In genomic region chr6:120103104-120103503, GRCm38 (mm10) we compare ENCODE assay signal across 36 mouse cellular contexts. TPM values are rescaled to one million over a fixed set of nuclear protein-coding genes. Genes with fewer than 3 reads are reported as not detected.
DNase-seq lines count a peak whose midpoint lies in the region; TF ChIP-seq lines count a peak whose summit lies in the region.
"Had no signal": no experiment of that assay in that cellular context is flagged by ENCODE, and none has a peak within 500 bp of the region (broad histone marks: within the 10 kb centered on the region; RNA-seq: fewer than 3 reads in every experiment).

No protein-coding gene starts in this region.

- peaks cover 23 to 82% of the 10 kb centered on the region in 2 experiments for H3K4me1 ChIP-seq in CH12.LX (ENCODE audit: control insufficient read depth in 1 of 2, insufficient read depth in 2 of 2)
- H3K4me1 ChIP-seq: forebrain, embryonic 12.5 days; hindbrain, embryonic 12.5 days had no signal

- H3K27me3 ChIP-seq in CH12.LX (replicated peaks) = no peaks in the 10 kb centered on the region
- H3K27me3 ChIP-seq: forebrain, embryonic 12.5 days; hindbrain, embryonic 12.5 days had no signal

- TF ChIP-seq RAD21 in CH12.LX (IDR thresholded peaks at IDR 0.05; ENCODE audit: low read depth, low read length) = no peak

- H3K9me3 ChIP-seq in CH12.LX (replicated peaks; ENCODE audit: low read length) = peaks cover 5% of the 10 kb centered on the region
- H3K9me3 ChIP-seq: forebrain, embryonic 12.5 days; G1E; hindbrain, embryonic 12.5 days had no signal

- dilution Hi-C loops in CH12.LX (cut with MboI; ENCODE audit: extremely low pct_ligation_motif_present, extremely low pct_unique_long_range_greater_than_20kb, low sequenced_read_pairs) = no loop called here

- in situ Hi-C loops in CH12.LX (cut with MboI; ENCODE audit: low pct_ligation_motif_present, low pct_unique_long_range_greater_than_20kb, low sequenced_read_pairs) = no loop called here

- TF ChIP-seq POLR2A in CH12.LX (IDR thresholded peaks at IDR 0.05; ENCODE audit: low read depth, low read length) = no peak

- no peak for TF ChIP-seq CTCF in CH12.LX (conservative IDR thresholded peaks at IDR 0.05 in 1 of 2, IDR thresholded peaks at IDR 0.05 in 1 of 2; ENCODE audit: low read depth in 2 of 2, low read length in 2 of 2)

- H3K9ac ChIP-seq in CH12.LX (ENCODE audit: insufficient read depth, low read depth) = no peak overlapping the region
- H3K9ac ChIP-seq: forebrain, embryonic 12.5 days; forebrain, postnatal 0 days; hindbrain, embryonic 12.5 days; liver, embryonic 14.5 days had no signal

- H3K4me3 ChIP-seq in CH12.LX (replicated peaks in 1 of 3; ENCODE audit: low read depth in 2 of 3, low read length in 2 of 3, poor library complexity in 1 of 3) = no peak overlapping the region
- H3K4me3 ChIP-seq: erythroblast, embryonic 14.5 days; forebrain, embryonic 12.5 days; hindbrain, embryonic 12.5 days; left cerebral cortex, adult 2 months had no signal

- H3K79me2 ChIP-seq in CH12.LX (replicated peaks; ENCODE audit: control insufficient read depth, extremely low read depth, insufficient read depth, poor library complexity, severe bottlenecking) = peaks cover 7% of the 10 kb centered on the region

- H3K36me3 ChIP-seq in CH12.LX (replicated peaks in 1 of 2; ENCODE audit: control insufficient read depth in 1 of 2, insufficient read depth in 1 of 2, low read length in 1 of 2) = peaks cover 0 to 2% of the 10 kb centered on the region in 2 experiments
- H3K36me3 ChIP-seq: forebrain, embryonic 12.5 days; G1E; hindbrain, embryonic 12.5 days had no signal

- no peak overlapping the region for H3K27ac ChIP-seq in CH12.LX (ENCODE audit: insufficient read depth, low read depth)
- H3K27ac ChIP-seq: forebrain, embryonic 12.5 days; hindbrain, embryonic 12.5 days; hindbrain, postnatal 0 days; left cerebral cortex, adult 2 months; liver, embryonic 14.5 days had no signal

- TF ChIP-seq EP300 in CH12.LX (IDR thresholded peaks at IDR 0.05; ENCODE audit: low read length) = no peak

- DNase-seq in 3134 (ENCODE audit: extremely low read depth, insufficient read length, low spot score) (peak; percentile 28), CH12.LX (ENCODE audit: extremely low read depth) (no peak), adipocyte (ENCODE audit: low spot score) (peak; percentile 24)
- DNase-seq in induced T-regulatory cell, adult 2 months (ENCODE audit: low read depth) = peak; percentile 40
- DNase-seq in spleen, postnatal 10 days (ENCODE audit: low spot score in 2 of 2) = no peak
- no peak for DNase-seq in right cerebral cortex, adult 2 months (ENCODE audit: low spot score in 2 of 2)
- no peak for DNase-seq in left cerebral cortex, postnatal 4 days
- DNase-seq: adrenal gland, adult 8-10 months; cerebellum, adult 11 months; cerebellum, adult 9-10 months; forebrain, postnatal 0 days; gastrocnemius, postnatal 10 days; heart, postnatal 36 days; kidney, postnatal 25 days; lung, adult 2 months; lung, postnatal 10 days; right cerebral cortex, adult 18-20 months; right cerebral cortex, postnatal 4 days; thymus, adult 2 months had no signal

- H3K4me2 ChIP-seq in CH12.LX (ENCODE audit: insufficient read depth, low read depth, poor library complexity, severe bottlenecking) = no peak overlapping the region
- H3K4me2 ChIP-seq: forebrain, embryonic 12.5 days; heart, embryonic 11.5 days; hindbrain, embryonic 12.5 days; midbrain, embryonic 11.5 days had no signal

- intact Hi-C loops in left cerebral cortex, postnatal 4 days (cut with DNase I) = no loop called here

TF ChIP-seq in CH12.LX, 34 proteins besides CTCF, POLR2A, EP300 and RAD21:
- peak; percentile 55; the same call in 1 of the 2 replicates for TF ChIP-seq TBP (conservative IDR thresholded peaks at IDR 0.05; ENCODE audit: low read depth, low read length)
- TF ChIP-seq RCOR1 (conservative IDR thresholded peaks at IDR 0.05; ENCODE audit: low read depth, low read length) = no peak

RNA-seq across cellular contexts. Expression of gene Ninj2, which starts 10.0 kb away (rescaled TPM):
- total RNA-seq in CH12.LX (2012; rRNA removed) = 4.6 and 6.5 TPM in 2 replicates
- total RNA-seq in CH12.LX (2014; rRNA removed) = not detected in 2 replicates
- 0.97 and 1.1 TPM in 2 replicates for polyA plus RNA-seq in CH12.LX (2012; ENCODE audit: insufficient read length, low read depth)
- not detected for total RNA-seq in left cerebral cortex, postnatal 4 days (2021)
- total RNA-seq: adrenal gland, adult 8-10 months; adrenal gland, postnatal 4 days; forebrain, postnatal 0 days; G1E; gastrocnemius, postnatal 10 days; heart, postnatal 36 days; hindbrain, postnatal 0 days; neutrophil, adult 5-6 weeks had no signal
- polyA plus RNA-seq: C2C12; erythroblast, embryonic 14.5 days; forebrain, embryonic 12.5 days; forebrain, postnatal 0 days; G1E; heart, embryonic 11.5 days; heart, embryonic 16.5 days; hindbrain, embryonic 12.5 days; hindbrain, postnatal 0 days; intestine, postnatal 0 days; kidney, embryonic 14.5 days; midbrain, embryonic 11.5 days; midbrain, embryonic 16.5 days; neural tube, embryonic 11.5 days had no signal

Comparison
In these comparisons a context has a peak if more than half of its experiments do, and no peak if none do; other contexts are left out.
1. DNase-seq: peak in 3134 (single experiment), adipocyte (single experiment) and induced T-regulatory cell, adult 2 months (single experiment); none in CH12.LX (single experiment), spleen, postnatal 10 days (0 of 2), right cerebral cortex, adult 2 months (0 of 2) and left cerebral cortex, postnatal 4 days (single experiment).